20 mouse cellular contexts compared by ENCODE assay signal in the genomic region with DNA sequence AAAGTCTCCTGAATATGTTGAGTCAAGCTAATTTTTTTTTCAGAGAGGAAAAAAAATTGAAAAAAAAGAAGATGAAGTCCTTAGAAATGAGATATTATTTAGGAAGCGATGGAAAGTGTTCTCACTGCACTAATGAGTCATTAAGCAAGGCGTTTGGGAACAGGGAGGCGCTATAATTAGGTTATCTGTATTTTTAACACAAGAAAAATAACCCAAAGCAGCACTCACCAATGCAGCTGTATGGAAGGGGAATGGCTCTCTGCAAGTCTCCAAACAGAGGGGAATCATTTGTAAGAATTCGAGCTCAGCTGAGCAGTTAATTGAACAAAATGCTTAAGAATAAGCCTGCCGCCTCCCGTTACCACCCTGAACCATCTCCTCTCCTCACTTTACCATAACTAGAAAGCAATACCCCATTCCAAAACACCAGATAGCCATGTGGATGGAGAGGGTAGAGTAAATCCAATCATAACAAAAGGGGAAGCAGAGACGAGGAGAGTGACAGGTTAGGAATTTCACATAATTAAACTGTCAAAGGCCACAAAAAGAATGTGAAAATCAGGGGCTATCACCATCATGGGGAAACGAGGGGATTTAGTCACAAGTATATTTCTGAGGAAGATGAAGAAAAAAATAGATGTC.
DNase-seq lines count a peak whose midpoint lies in the region; ATAC-seq and TF ChIP-seq lines count a peak whose summit lies in the region.
"Had no signal": no experiment of that assay in that cellular context is flagged by ENCODE, and none has a peak within 500 bp of the region (broad histone marks: within the 10 kb centered on the region; RNA-seq: fewer than 3 reads in every experiment).

No protein-coding gene starts in this region.

- WGBS in forebrain, embryonic 12.5 days: 36% methylated on average over 8 of the region's 8 CpGs
- WGBS in forebrain, embryonic 11.5 days: 54% methylated on average over 8 of the region's 8 CpGs
- 49% methylated on average over 8 of the region's 8 CpGs for WGBS in midbrain, postnatal 0 days
- 81% methylated on average over 8 of the region's 8 CpGs for WGBS in midbrain, embryonic 10.5 days
- 12% methylated on average over 8 of the region's 8 CpGs for WGBS in olfactory bulb, adult 2 months

- H3K9ac ChIP-seq in forebrain, embryonic 12.5 days: no peak overlapping the region
- H3K9ac ChIP-seq in forebrain, embryonic 11.5 days (ENCODE audit: low read length): no peak overlapping the region
- H3K9ac ChIP-seq in midbrain, postnatal 0 days (replicated peaks; ENCODE audit: low read length, poor library complexity, severe bottlenecking): no peak overlapping the region
- H3K9ac ChIP-seq: embryonic facial prominence, embryonic 13.5 days; heart, embryonic 15.5 days had no signal

- no peak for DNase-seq in forebrain, embryonic 11.5 days (ENCODE audit: low spot score)
- DNase-seq in layer of hippocampus, adult 2 months (ENCODE audit: low spot score in 2 of 2): no peak
- DNase-seq in layer of hippocampus, adult 8-10 months (ENCODE audit: low spot score in 2 of 2): no peak
- peak; percentile 35 for DNase-seq in midbrain, postnatal 0 days (ENCODE audit: low spot score)
- DNase-seq in midbrain, embryonic 10.5 days (ENCODE audit: low spot score): no peak
- DNase-seq in cerebellum, postnatal 25 days: no peak
- DNase-seq: adrenal gland, postnatal 10 days; cerebellum, adult 11 months; cerebellum, postnatal 10 days; gastrocnemius, postnatal 36 days; heart, postnatal 4 days; kidney, postnatal 36 days; liver; thymus, postnatal 14 days had no signal

- H3K27ac ChIP-seq in forebrain, embryonic 12.5 days: 0 out of 2 replicates have a peak overlapping the region, but pooled peaks have one; percentile 32
- no peak overlapping the region for H3K27ac ChIP-seq in forebrain, embryonic 11.5 days (ENCODE audit: low read depth, low read length)
- H3K27ac ChIP-seq in layer of hippocampus, adult 2 months: 0 out of 2 replicates have a peak overlapping the region, but pooled peaks have one; percentile 25
- no peak overlapping the region for H3K27ac ChIP-seq in midbrain, postnatal 0 days (ENCODE audit: low read depth, low read length)
- H3K27ac ChIP-seq in midbrain, embryonic 10.5 days (replicated peaks): no peak overlapping the region
- peak overlapping the region; percentile 90 for H3K27ac ChIP-seq in olfactory bulb, adult 2 months (ENCODE audit: insufficient read depth, low read depth, low read length)
- H3K27ac ChIP-seq: embryonic facial prominence, embryonic 13.5 days; heart, embryonic 15.5 days had no signal

- H3K36me3 ChIP-seq in forebrain, embryonic 12.5 days (replicated peaks): no peaks in the 10 kb centered on the region
- no peaks in the 10 kb centered on the region for H3K36me3 ChIP-seq in forebrain, embryonic 11.5 days (ENCODE audit: control insufficient read depth, insufficient read depth, low read length)
- no peaks in the 10 kb centered on the region for H3K36me3 ChIP-seq in midbrain, postnatal 0 days (ENCODE audit: insufficient read depth, low read length)
- H3K36me3 ChIP-seq in midbrain, embryonic 10.5 days: no peaks in the 10 kb centered on the region
- H3K36me3 ChIP-seq: embryonic facial prominence, embryonic 13.5 days; heart, embryonic 15.5 days had no signal

- H3K4me3 ChIP-seq in forebrain, embryonic 12.5 days (replicated peaks): no peak overlapping the region
- no peak overlapping the region for H3K4me3 ChIP-seq in forebrain, embryonic 11.5 days (ENCODE audit: low read depth, low read length)
- no peak overlapping the region for H3K4me3 ChIP-seq in layer of hippocampus, adult 2 months
- no peak overlapping the region for H3K4me3 ChIP-seq in midbrain, postnatal 0 days (ENCODE audit: low read depth, low read length)
- H3K4me3 ChIP-seq in midbrain, embryonic 10.5 days: no peak overlapping the region
- H3K4me3 ChIP-seq in olfactory bulb, adult 2 months (ENCODE audit: insufficient read depth, low read depth, low read length): no peak overlapping the region
- H3K4me3 ChIP-seq: embryonic facial prominence, embryonic 13.5 days; heart, embryonic 15.5 days had no signal

- no peaks in the 10 kb centered on the region for H3K9me3 ChIP-seq in forebrain, embryonic 12.5 days
- no peaks in the 10 kb centered on the region for H3K9me3 ChIP-seq in forebrain, embryonic 11.5 days (ENCODE audit: control insufficient read depth, low read length)
- no peaks in the 10 kb centered on the region for H3K9me3 ChIP-seq in midbrain, postnatal 0 days (ENCODE audit: low read length)
- H3K9me3 ChIP-seq in midbrain, embryonic 10.5 days (replicated peaks): no peaks in the 10 kb centered on the region
- H3K9me3 ChIP-seq: embryonic facial prominence, embryonic 13.5 days; heart, embryonic 15.5 days had no signal

- peak; percentile 58 for ATAC-seq in forebrain, embryonic 12.5 days (ENCODE audit: low FRiP score)
- ATAC-seq in forebrain, embryonic 11.5 days (replicated peaks; ENCODE audit: low FRiP score): no peak
- ATAC-seq in midbrain, postnatal 0 days (ENCODE audit: low FRiP score): no peak
- ATAC-seq: intestine, embryonic 16.5 days; lung, postnatal 0 days had no signal

- H3K27me3 ChIP-seq in forebrain, embryonic 12.5 days: no peaks in the 10 kb centered on the region
- H3K27me3 ChIP-seq in forebrain, embryonic 11.5 days (ENCODE audit: control insufficient read depth, insufficient read depth, low read length): no peaks in the 10 kb centered on the region
- H3K27me3 ChIP-seq in midbrain, postnatal 0 days (ENCODE audit: insufficient read depth, low read length): no peaks in the 10 kb centered on the region
- no peaks in the 10 kb centered on the region for H3K27me3 ChIP-seq in midbrain, embryonic 10.5 days (ENCODE audit: low read depth, poor library complexity, severe bottlenecking)
- H3K27me3 ChIP-seq: embryonic facial prominence, embryonic 13.5 days; heart, embryonic 15.5 days had no signal

- no peak overlapping the region for H3K4me2 ChIP-seq in forebrain, embryonic 12.5 days
- H3K4me2 ChIP-seq in forebrain, embryonic 11.5 days (ENCODE audit: low read depth, low read length, severe bottlenecking): no peak overlapping the region
- H3K4me2 ChIP-seq in midbrain, postnatal 0 days (ENCODE audit: low read depth, low read length, poor library complexity, severe bottlenecking): no peak overlapping the region
- H3K4me2 ChIP-seq: embryonic facial prominence, embryonic 13.5 days; heart, embryonic 15.5 days had no signal

- TF ChIP-seq CTCF in layer of hippocampus, adult 2 months (conservative IDR thresholded peaks at IDR 0.05): no peak
- no peak for TF ChIP-seq CTCF in midbrain, postnatal 0 days (IDR thresholded peaks at IDR 0.05)
- no peak for TF ChIP-seq CTCF in olfactory bulb, adult 2 months (IDR thresholded peaks at IDR 0.05; ENCODE audit: insufficient read depth, low read depth, low read length)

- TF ChIP-seq POLR2A in olfactory bulb, adult 2 months (IDR thresholded peaks at IDR 0.05; ENCODE audit: insufficient read depth, low read depth, low read length): no peak

- H3K4me1 ChIP-seq in forebrain, embryonic 12.5 days: peaks cover 10% of the 10 kb centered on the region
- peaks cover 2% of the 10 kb centered on the region; the same call in 1 of the 2 replicates for H3K4me1 ChIP-seq in forebrain, embryonic 11.5 days (replicated peaks; ENCODE audit: control insufficient read depth, insufficient read depth, low read length)
- no peaks in the 10 kb centered on the region for H3K4me1 ChIP-seq in midbrain, postnatal 0 days (ENCODE audit: insufficient read depth, low read length)
- H3K4me1 ChIP-seq in midbrain, embryonic 10.5 days: peaks cover 8% of the 10 kb centered on the region; the same call in 1 of the 2 replicates
- H3K4me1 ChIP-seq in olfactory bulb, adult 2 months (ENCODE audit: control insufficient read depth, insufficient read depth, low read length): peaks cover 2% of the 10 kb centered on the region; the same call in 1 of the 2 replicates
- H3K4me1 ChIP-seq: embryonic facial prominence, embryonic 13.5 days; heart, embryonic 15.5 days had no signal

Comparison
In these comparisons a context has a peak if more than half of its experiments do, and no peak if none do; other contexts are left out.
1. H3K27ac ChIP-seq: peak in forebrain, embryonic 12.5 days (single experiment), layer of hippocampus, adult 2 months (single experiment) and olfactory bulb, adult 2 months (single experiment); none in forebrain, embryonic 11.5 days (single experiment), midbrain, postnatal 0 days (single experiment) and midbrain, embryonic 10.5 days (single experiment).